Mouse (Mus musculus) embryonic facial prominence, embryonic 10.5 days (tissue): ENCODE results near the gene Btbd35f23. TPM values are rescaled to one million over a fixed set of nuclear protein-coding genes. Genes with fewer than 3 reads are reported as not detected.
"Not testable (repeated sequence)": the region's sequence is repeated elsewhere in the genome, so short reads cannot be mapped to it uniquely, and the experiment has no call there.

Experiments used
- DNase-seq: peaks from one replicate; pipeline ENCODE4 v3.0.0-alpha.2; 2017; ENCODE audit warnings: low spot score
- H3K27ac ChIP-seq: fragments of 300-500 bp; sonication (generic); replicated peaks from 2 replicates; pipeline ENCODE4 v1.5.1; 2016; ENCODE audit warnings: mild to moderate bottlenecking
- H3K27me3 ChIP-seq: fragments of 300-500 bp; sonication (generic); replicated peaks from 2 replicates; pipeline ENCODE4 v1.6.1; 2016; ENCODE audit warnings: low read depth, mild to moderate bottlenecking; ENCODE audit not compliant: poor library complexity, severe bottlenecking
- H3K36me3 ChIP-seq: fragments of 300-500 bp; sonication (generic); replicated peaks from 2 replicates; pipeline ENCODE4 v1.6.1; 2016; ENCODE audit warnings: mild to moderate bottlenecking, moderate library complexity
- H3K4me1 ChIP-seq: fragments of 300-500 bp; sonication (generic); 2 replicates; pipeline ENCODE4 v1.6.1; 2016
- H3K4me3 ChIP-seq: fragments of 300-500 bp; sonication (generic); 2 replicates; pipeline ENCODE4 v1.5.1; 2016; ENCODE audit warnings: mild to moderate bottlenecking, moderate library complexity
- H3K9me3 ChIP-seq: fragments of 300-500 bp; sonication (generic); 2 replicates; pipeline ENCODE4 v1.6.1; 2016; ENCODE audit warnings: mild to moderate bottlenecking
- WGBS: fragments of 180-500 bp; shearing (Covaris S2); methylation state at CpG from one replicate; pipeline ENCODE4 v1.1.7; 2016; 5-methylcytosine and 5-hydroxymethylcytosine counted together
- polyA plus RNA-seq: library from polyadenylated mRNA; unstranded; fragments of >200 nt; fragmentation: Nextera tagmentation; extraction: Ambion mirVana; gene quantifications from 2 replicates; pipeline ENCODE4 v1.2.1, GENCODE M21; 2016

Gene Btbd35f23
- not detected in 2 replicates for polyA plus RNA-seq

DNA sequence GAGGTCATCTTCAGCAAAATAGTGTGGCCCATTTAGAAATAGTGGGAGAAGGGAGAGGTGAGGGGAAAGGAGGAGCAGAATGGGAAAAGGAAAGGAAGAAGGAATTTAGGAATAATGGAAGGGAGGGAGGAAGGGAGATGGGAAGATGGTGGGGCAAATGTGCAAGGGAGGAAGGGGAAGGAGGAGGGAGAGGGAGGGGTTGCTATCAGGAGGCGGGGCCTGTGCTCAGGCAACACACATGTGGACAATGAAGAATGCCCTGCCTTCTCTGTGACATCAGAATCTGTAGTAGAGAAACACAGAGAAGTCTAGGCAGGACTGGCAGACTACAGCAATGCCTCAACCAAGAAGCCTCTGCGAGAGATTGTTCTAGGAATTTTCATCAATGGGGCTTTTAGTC is at the start of gene Btbd35f23:
Gene Btbd35f23 (plus strand): TSS at position 301 of the 400 bp plus-strand sequence.
- not testable (repeated sequence) for H3K9me3 ChIP-seq, H3K4me3 ChIP-seq, DNase-seq, H3K36me3 ChIP-seq, H3K27me3 ChIP-seq, H3K27ac ChIP-seq, H3K4me1 ChIP-seq
- WGBS = 65% methylated on average over 2 of the region's 2 CpGs

Other genes with a start within 250 kb of the Btbd35f23 start
- gene Btbd35f24, start 119.0 kb downstream of the Btbd35f23 start, polyA plus RNA-seq = not detected in 2 replicates